Mouse (Mus musculus): Measurements from ENCODE around the gene Mfap4.

GRCm38 (mm10) chr11:61489085-61489484, 3.9 kb downstream of the Mfap4 start:
- no peak for TF ChIP-seq POLR2A (IDR thresholded peaks at IDR 0.05; ENCODE audit: borderline replicate concordance, low read depth, low read length)
- no peak for TF ChIP-seq CTCF (IDR thresholded peaks at IDR 0.05; ENCODE audit: low read depth, low read length)

Data from bone marrow macrophage, adult 2 months (primary cell).